Mouse (Mus musculus) kidney, embryonic 16.5 days (tissue): ENCODE results near the gene Fam78b. TPM values are rescaled to one million over a fixed set of nuclear protein-coding genes. Genes with fewer than 3 reads are reported as not detected.

Experiments
- ATAC-seq: fragments of 200-750 bp; cut with Nextera tagmentation; 2 replicates; pipeline ENCODE4 v1.8.0; 2017; ENCODE audit warnings: moderate TSS enrichment; ENCODE audit not compliant: low FRiP score, low TSS enrichment
- H3K27ac ChIP-seq: fragments of 300-500 bp; sonication (generic); 2 replicates; pipeline ENCODE4 v1.5.1; 2014; ENCODE audit warnings: low read length
- H3K27me3 ChIP-seq: fragments of 300-500 bp; sonication (generic); 2 replicates; pipeline ENCODE4 v1.6.1; 2014; ENCODE audit warnings: low read length, control low read depth, mixed read lengths; ENCODE audit not compliant: insufficient read depth
- H3K36me3 ChIP-seq: fragments of 300-500 bp; sonication (generic); 2 replicates; pipeline ENCODE4 v1.6.1; 2014; ENCODE audit warnings: low read length, control low read depth, mixed read lengths; ENCODE audit not compliant: insufficient read depth
- H3K4me1 ChIP-seq: fragments of 300-500 bp; sonication (generic); 2 replicates; pipeline ENCODE4 v1.6.1; 2014; ENCODE audit warnings: low read length, control low read depth, mixed read lengths; ENCODE audit not compliant: insufficient read depth
- H3K4me2 ChIP-seq: fragments of 300-500 bp; sonication (generic); replicated peaks from 2 replicates; pipeline ENCODE4 v1.6.1; 2014; ENCODE audit warnings: low read depth, low read length
- H3K4me3 ChIP-seq: fragments of 300-500 bp; sonication (generic); 2 replicates; pipeline ENCODE4 v1.5.1; 2014; ENCODE audit warnings: mild to moderate bottlenecking, low read length
- H3K9ac ChIP-seq: fragments of 300-500 bp; sonication (generic); replicated peaks from 2 replicates; pipeline ENCODE4 v1.6.1; 2014; ENCODE audit warnings: low read length
- H3K9me3 ChIP-seq: fragments of 300-500 bp; sonication (generic); 2 replicates; pipeline ENCODE4 v1.6.1; 2016; ENCODE audit warnings: low read length, control low read depth
- WGBS: fragments of 180-500 bp; shearing (Covaris S2); extraction: QIAGEN DNeasy Blood & Tissue Kit; methylation state at CpG from one replicate; pipeline ENCODE4 v1.1.7; 2014; 5-methylcytosine and 5-hydroxymethylcytosine counted together
- polyA plus RNA-seq: library from polyadenylated mRNA; unstranded; fragments of >200 nt; fragmentation: Nextera tagmentation; extraction: Ambion mirVana; gene quantifications from 2 replicates; pipeline ENCODE4 v1.2.1, GENCODE M21; 2015

The Fam78b gene
- 0.34 and 0.45 TPM in 2 replicates for polyA plus RNA-seq

DNA sequence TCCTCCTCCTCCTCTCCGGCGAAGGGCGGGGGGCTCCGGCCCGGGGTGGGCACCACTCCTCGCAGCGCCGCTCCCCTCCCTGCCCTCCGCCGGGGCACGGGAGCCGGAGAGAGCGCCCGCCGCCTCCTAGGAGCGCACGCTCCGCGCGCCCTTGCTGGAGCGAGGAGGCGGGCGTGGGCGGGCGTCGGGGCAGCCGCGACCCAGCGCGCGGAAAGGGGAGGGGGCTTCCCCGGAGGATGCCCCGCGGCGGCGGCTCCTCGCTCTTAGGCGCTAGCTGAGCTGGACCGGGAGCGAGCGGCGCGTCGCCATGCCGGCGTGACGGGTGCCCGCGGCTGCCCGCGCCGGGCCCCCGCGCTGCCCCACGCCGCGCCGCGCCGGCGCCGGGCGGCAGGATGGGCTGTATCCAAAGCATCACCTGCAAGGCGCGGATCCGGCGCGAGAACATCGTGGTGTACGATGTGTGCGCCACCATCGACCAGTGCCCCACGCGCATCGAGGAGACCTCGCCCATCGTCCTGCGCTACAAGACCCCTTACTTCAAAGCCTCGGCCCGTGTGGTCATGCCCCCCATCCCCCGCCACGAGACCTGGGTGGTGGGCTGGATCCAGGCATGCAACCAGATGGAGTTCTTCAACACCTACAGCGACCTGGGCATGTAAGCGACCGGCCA is at the start of gene Fam78b:
Gene Fam78b (plus strand): TSS at position 244 of the 670 bp plus-strand sequence.
- Histone ChIP-seq H3K9me3 (no peaks in the 10 kb centered on the region), H3K36me3 (no peaks in the 10 kb centered on the region), H3K9ac (peak within 1 kb of the TSS; percentile 86), H3K27ac (no peak within 1 kb of the TSS), H3K27me3 (peaks cover 25% of the 10 kb centered on the region), H3K4me1 (peaks cover 18% of the 10 kb centered on the region), H3K4me2 (peak within 1 kb of the TSS; percentile 96), H3K4me3 (peak within 1 kb of the TSS; percentile 68)
- WGBS: 0% methylated on average over 51 of the region's 85 CpGs
- ATAC-seq: peak; percentile 55

DNA sequence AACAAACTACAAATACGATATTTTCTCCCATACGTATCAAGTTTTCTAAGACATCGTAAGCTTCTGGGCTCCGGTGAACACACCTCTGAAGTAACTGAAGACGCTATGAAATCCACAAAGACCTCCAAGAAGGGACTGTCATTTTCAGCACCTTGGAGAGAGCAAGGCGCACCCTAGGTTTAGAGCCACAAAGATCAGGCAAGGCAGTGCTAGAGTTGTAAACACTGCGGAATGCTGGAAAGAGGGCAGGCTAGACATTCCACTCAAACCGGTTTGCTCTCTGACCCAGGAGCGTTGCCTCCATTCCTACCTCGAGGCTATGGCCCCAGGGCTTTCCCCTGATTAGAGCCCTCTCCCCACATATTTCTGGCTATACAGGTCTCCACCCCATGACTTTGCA is 36.7 kb upstream of the Fam78b start:
- H3K4me1 ChIP-seq: no peaks in the 10 kb centered on the region
- H3K27ac ChIP-seq: no peak overlapping the region
- H3K4me2 ChIP-seq: no peak overlapping the region
- no peaks in the 10 kb centered on the region for H3K27me3 ChIP-seq
- ATAC-seq: peak; percentile 59; the same call in 1 of the 2 replicates
- H3K9ac ChIP-seq: no peak overlapping the region
- H3K9me3 ChIP-seq: no peaks in the 10 kb centered on the region
- no peaks in the 10 kb centered on the region for H3K36me3 ChIP-seq
- WGBS: 27% methylated on average over 10 of the region's 10 CpGs
- no peak overlapping the region for H3K4me3 ChIP-seq

DNA sequence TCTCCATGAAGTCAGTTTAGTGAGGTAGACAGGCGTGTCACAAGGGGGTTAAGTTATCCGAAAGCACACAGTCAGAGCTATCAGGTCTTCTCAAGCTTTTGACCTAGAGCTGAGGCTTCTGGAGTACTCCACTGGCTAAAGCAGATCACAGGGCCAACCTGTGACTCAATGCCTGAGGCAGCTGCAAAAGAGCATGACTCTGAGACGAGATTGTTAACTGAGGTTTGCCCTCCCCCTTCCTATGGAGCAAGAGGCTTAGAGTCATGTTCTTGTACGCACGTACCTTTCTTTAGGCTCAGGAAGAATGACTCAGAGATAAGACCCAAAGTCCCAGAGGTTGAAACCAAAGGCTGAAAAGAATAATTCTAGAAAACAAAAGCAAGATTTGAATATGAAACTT is 32.9 kb upstream of the Fam78b start:
- Histone ChIP-seq H3K27ac (no peak overlapping the region), H3K9me3 (no peaks in the 10 kb centered on the region), H3K9ac (no peak overlapping the region), H3K4me2 (no peak overlapping the region), H3K27me3 (no peaks in the 10 kb centered on the region), H3K4me3 (no peak overlapping the region), H3K4me1 (no peaks in the 10 kb centered on the region), H3K36me3 (no peaks in the 10 kb centered on the region)
- ATAC-seq: no peak
- 70% methylated on average over 5 of the region's 5 CpGs for WGBS

- H3K4me3 ChIP-seq: no peak overlapping the region
- WGBS: 86% methylated on average over 3 of the region's 3 CpGs
- ATAC-seq: no peak
- H3K27ac ChIP-seq: no peak overlapping the region
- H3K4me2 ChIP-seq: no peak overlapping the region
- no peak overlapping the region for H3K9ac ChIP-seq
- H3K4me1 ChIP-seq: no peaks in the 10 kb centered on the region
- H3K36me3 ChIP-seq: no peaks in the 10 kb centered on the region
- H3K9me3 ChIP-seq: no peaks in the 10 kb centered on the region
- no peaks in the 10 kb centered on the region for H3K27me3 ChIP-seq
Observed at GRCm38 (mm10) chr1:166973731-166974130, 27.5 kb upstream of the Fam78b start.

GRCm38 (mm10) chr1:166978611-166979010 is 22.6 kb upstream of the Fam78b start:
- no peaks in the 10 kb centered on the region for H3K4me1 ChIP-seq
- ATAC-seq: no peak
- no peak overlapping the region for H3K9ac ChIP-seq
- 72% methylated on average over 5 of the region's 5 CpGs for WGBS
- H3K27me3 ChIP-seq: no peaks in the 10 kb centered on the region
- H3K4me3 ChIP-seq: no peak overlapping the region
- no peak overlapping the region for H3K4me2 ChIP-seq
- H3K36me3 ChIP-seq: no peaks in the 10 kb centered on the region
- no peaks in the 10 kb centered on the region for H3K9me3 ChIP-seq
- no peak overlapping the region for H3K27ac ChIP-seq

- H3K4me3 ChIP-seq: no peak overlapping the region
- H3K9ac ChIP-seq: no peak overlapping the region
- H3K27me3 ChIP-seq: no peaks in the 10 kb centered on the region
- H3K4me2 ChIP-seq: no peak overlapping the region
- no peaks in the 10 kb centered on the region for H3K36me3 ChIP-seq
- ATAC-seq: no peak
- no peaks in the 10 kb centered on the region for H3K9me3 ChIP-seq
- no peak overlapping the region for H3K27ac ChIP-seq
- WGBS: 73% methylated on average over 5 of the region's 5 CpGs
- H3K4me1 ChIP-seq: no peaks in the 10 kb centered on the region
Observed at GRCm38 (mm10) chr1:166994266-166994665, 7.0 kb upstream of the Fam78b start.

- Histone ChIP-seq H3K9ac (no peak overlapping the region), H3K4me2 (no peak overlapping the region), H3K27ac (no peak overlapping the region), H3K27me3 (peaks cover 2% of the 10 kb centered on the region; the same call in 1 of the 2 replicates), H3K4me1 (peaks cover 4% of the 10 kb centered on the region), H3K36me3 (no peaks in the 10 kb centered on the region), H3K9me3 (no peaks in the 10 kb centered on the region), H3K4me3 (no peak overlapping the region)
- WGBS: 83% methylated on average over 8 of the region's 8 CpGs
- no peak for ATAC-seq
Observed at GRCm38 (mm10) chr1:166996250-166996649, 5.0 kb upstream of the Fam78b start.

DNA sequence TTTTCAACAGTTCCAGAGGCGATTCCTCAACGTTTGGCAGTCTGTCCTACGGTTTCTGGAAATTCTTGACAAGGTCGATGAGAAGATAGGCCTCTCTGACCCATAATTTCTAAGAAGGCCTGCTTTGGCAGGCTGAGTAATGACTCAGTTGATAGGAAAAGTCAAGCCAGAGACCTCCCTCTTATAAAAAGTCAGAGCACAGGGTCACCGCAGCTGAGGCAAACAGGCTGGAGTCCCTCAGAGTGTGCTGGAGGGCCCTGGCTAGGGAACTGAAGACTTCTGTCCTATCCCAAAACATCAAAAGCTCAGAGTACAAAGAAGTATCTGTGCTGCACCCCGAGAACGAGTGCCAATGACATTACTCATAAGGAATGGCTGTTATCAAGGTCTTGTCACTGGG is 4.4 kb upstream of the Fam78b start:
- Histone ChIP-seq H3K4me2 (no peak overlapping the region), H3K27me3 (peaks cover 8% of the 10 kb centered on the region), H3K27ac (no peak overlapping the region), H3K36me3 (no peaks in the 10 kb centered on the region), H3K9me3 (no peaks in the 10 kb centered on the region), H3K4me1 (peaks cover 9% of the 10 kb centered on the region), H3K9ac (no peak overlapping the region), H3K4me3 (no peak overlapping the region)
- no peak for ATAC-seq
- 63% methylated on average over 7 of the region's 7 CpGs for WGBS

- Histone ChIP-seq H3K9ac (peak overlapping the region; percentile 86), H3K36me3 (no peaks in the 10 kb centered on the region), H3K4me3 (peak overlapping the region; percentile 68), H3K27ac (no peak overlapping the region), H3K4me1 (peaks cover 18% of the 10 kb centered on the region), H3K9me3 (no peaks in the 10 kb centered on the region), H3K4me2 (peak overlapping the region; percentile 96), H3K27me3 (peaks cover 25% of the 10 kb centered on the region)
- WGBS: 0% methylated on average over 25 of the region's 76 CpGs
- ATAC-seq: peak; percentile 87
Observed at GRCm38 (mm10) chr1:167000529-167001173, 566 bp upstream of the Fam78b start.

DNA sequence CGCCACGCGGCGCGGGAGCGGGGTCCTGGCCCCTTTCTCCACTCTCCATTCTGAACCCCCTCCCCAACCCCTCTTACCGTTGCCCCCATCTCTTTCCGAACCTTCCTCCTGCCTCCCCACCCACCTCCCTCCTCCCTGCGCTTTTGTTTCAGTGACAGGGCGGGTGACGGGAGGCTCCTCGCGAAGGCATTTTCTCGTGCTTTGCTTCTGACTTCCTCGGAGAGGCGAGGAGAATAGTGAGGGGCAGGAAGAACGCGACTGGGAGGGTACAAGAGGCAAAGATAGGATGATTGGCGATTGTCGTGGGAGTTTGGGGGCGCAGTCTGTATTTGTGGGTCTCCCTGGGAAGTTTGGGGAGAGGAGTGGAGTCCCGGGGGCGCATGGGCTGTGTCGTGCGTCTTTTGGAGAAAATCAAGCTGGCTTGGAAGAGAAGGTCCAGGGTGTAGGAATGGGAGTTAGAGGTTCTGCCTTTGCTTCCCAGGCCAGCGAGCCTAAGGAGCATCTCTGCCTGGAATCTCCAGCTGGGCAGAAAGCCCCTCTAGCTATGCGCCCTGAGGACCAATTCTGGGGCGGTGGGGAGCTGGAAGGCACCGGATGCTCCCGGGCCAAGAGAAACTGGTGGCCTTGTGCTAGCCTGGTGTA is 748 bp downstream of the Fam78b start:
- peak overlapping the region; percentile 86; the same call in 1 of the 2 replicates for H3K9ac ChIP-seq
- peaks cover 25% of the 10 kb centered on the region for H3K27me3 ChIP-seq
- peaks cover 18% of the 10 kb centered on the region for H3K4me1 ChIP-seq
- no peak; the same call in 1 of the 2 replicates for ATAC-seq
- no peak overlapping the region for H3K27ac ChIP-seq
- peak overlapping the region; percentile 68 for H3K4me3 ChIP-seq
- H3K36me3 ChIP-seq: no peaks in the 10 kb centered on the region
- no peaks in the 10 kb centered on the region for H3K9me3 ChIP-seq
- WGBS: under 1% methylated on average over 30 of the region's 30 CpGs
- peak overlapping the region; percentile 96 for H3K4me2 ChIP-seq
